Mouse (Mus musculus) ES-Bruce4 (cell line): Measurements from ENCODE around the gene Trmt2a.

Experiments used
- CTCF ChIP-seq: IDR thresholded peaks from one replicate; pipeline ENCODE4 v1.8.1; 2011; ENCODE audit warnings: low read depth, low read length
- EP300 ChIP-seq: IDR thresholded peaks from 2 replicates; pipeline ENCODE4 v1.6.1; 2011; ENCODE audit warnings: low read depth, low read length; ENCODE audit not compliant: insufficient read depth
- POLR2A ChIP-seq: IDR thresholded peaks from one replicate; pipeline ENCODE4 v1.8.1; 2011; ENCODE audit warnings: low read length; ENCODE audit not compliant: insufficient read depth

- TF ChIP-seq POLR2A (no peak), EP300 (no peak), CTCF (no peak)
These were observed 33.6 kb upstream of the Trmt2a start for GRCm38 (mm10) chr16:18214858-18215257.
